Mouse (Mus musculus): Measurements from ENCODE around the gene Fancc. TPM values are rescaled to one million over a fixed set of nuclear protein-coding genes. Genes with fewer than 3 reads are reported as not detected.

Gene Fancc
- polyA plus RNA-seq, 1 experiment from 2014 or later = 21.8 TPM

DNA sequence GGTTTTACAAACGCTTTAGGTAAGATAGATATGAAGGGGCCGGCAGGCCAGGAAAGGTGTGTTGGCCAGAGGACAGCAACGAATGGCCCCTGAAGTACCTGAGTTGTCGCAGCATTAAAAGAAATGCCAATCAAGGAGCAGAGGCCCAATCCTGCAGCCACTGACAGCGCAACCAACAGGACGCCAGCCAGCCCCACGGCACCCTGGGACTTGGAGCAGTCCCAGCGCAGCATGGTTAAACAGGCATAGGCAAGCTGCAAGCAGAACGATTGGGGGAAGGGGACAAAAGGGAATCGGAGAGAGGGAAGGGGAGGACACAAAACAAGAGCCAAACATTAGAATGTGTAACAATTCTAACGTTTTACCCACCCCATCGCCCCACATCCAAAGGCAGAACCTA is 43.5 kb upstream of the Fancc start:
- Histone ChIP-seq H3K36me3 (replicated peaks; ENCODE audit: control insufficient read depth, insufficient read depth, low read depth, low read length) (peaks cover 28% of the 10 kb centered on the region), H3K9ac (replicated peaks; ENCODE audit: low read length) (no peak overlapping the region), H3K9me3 (replicated peaks; ENCODE audit: control insufficient read depth, low read length) (no peaks in the 10 kb centered on the region), H3K4me2 (ENCODE audit: low read depth, low read length) (no peak overlapping the region), H3K4me1 (ENCODE audit: control insufficient read depth, insufficient read depth, low read length) (no peaks in the 10 kb centered on the region), H3K27ac (replicated peaks; ENCODE audit: low read depth, low read length) (no peak overlapping the region), H3K27me3 (ENCODE audit: control insufficient read depth, insufficient read depth, low read length) (no peaks in the 10 kb centered on the region), H3K4me3 (ENCODE audit: low read depth, low read length) (no peak overlapping the region)
- DNase-seq (ENCODE audit: low spot score) (no peak), ATAC-seq (replicated peaks; ENCODE audit: insufficient number of reproducible peaks, low FRiP score, low TSS enrichment, low read depth) (no peak)
- 84% methylated on average over 12 of the region's 12 CpGs for WGBS

DNA sequence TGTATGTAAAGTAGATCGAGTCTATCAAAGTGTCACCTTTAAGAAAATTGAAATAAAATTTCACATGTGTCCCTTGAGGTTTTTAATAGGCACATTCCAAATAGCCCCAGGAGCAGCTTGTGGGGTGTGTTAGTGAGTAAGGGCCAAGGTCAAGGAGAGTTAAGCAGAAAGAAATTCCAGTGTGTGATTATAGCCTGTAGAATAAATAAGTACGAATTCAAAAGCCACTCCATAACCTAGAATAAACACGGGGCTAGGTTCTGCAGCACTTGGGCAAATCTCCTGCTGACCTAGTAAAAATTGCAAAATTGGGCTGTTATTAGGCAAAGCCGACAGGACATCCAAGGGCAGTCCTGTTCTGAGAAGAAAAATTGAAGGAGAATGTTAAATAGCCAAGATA is 37.9 kb upstream of the Fancc start:
- Histone ChIP-seq H3K4me1 (ENCODE audit: control insufficient read depth, insufficient read depth, low read length) (no peaks in the 10 kb centered on the region), H3K9ac (replicated peaks; ENCODE audit: low read length) (no peak overlapping the region), H3K27ac (replicated peaks; ENCODE audit: low read depth, low read length) (no peak overlapping the region), H3K36me3 (replicated peaks; ENCODE audit: control insufficient read depth, insufficient read depth, low read depth, low read length) (peaks cover 44% of the 10 kb centered on the region), H3K4me2 (ENCODE audit: low read depth, low read length) (no peak overlapping the region), H3K27me3 (ENCODE audit: control insufficient read depth, insufficient read depth, low read length) (no peaks in the 10 kb centered on the region), H3K4me3 (ENCODE audit: low read depth, low read length) (no peak overlapping the region), H3K9me3 (replicated peaks; ENCODE audit: control insufficient read depth, low read length) (no peaks in the 10 kb centered on the region)
- WGBS = 70% methylated on average over 4 of the region's 4 CpGs
- ATAC-seq (replicated peaks; ENCODE audit: insufficient number of reproducible peaks, low FRiP score, low TSS enrichment, low read depth) (no peak), DNase-seq (ENCODE audit: low spot score) (no peak)

DNA sequence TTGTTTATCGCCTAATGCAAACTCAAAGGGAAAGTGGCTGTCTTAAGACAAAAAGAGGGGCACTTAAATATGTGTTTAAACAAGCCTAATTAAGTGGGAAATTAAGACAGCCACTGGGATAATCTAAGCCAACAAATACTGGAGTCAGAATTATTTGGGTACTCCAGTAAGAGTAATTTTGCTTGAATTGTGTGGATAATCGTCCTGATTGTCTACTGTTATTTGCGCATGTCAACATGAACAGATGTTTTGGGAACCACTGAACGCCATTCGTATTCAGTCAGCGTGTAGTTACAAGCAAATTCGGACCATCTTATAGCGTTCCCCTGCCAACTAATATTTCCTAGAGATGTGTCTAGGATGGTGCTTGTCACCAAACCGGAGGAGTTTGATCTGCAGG is 33.8 kb upstream of the Fancc start:
- WGBS = 76% methylated on average over 9 of the region's 9 CpGs
- H3K27me3 ChIP-seq (ENCODE audit: control insufficient read depth, insufficient read depth, low read length) = no peaks in the 10 kb centered on the region
- DNase-seq (ENCODE audit: low spot score) (no peak), ATAC-seq (replicated peaks; ENCODE audit: insufficient number of reproducible peaks, low FRiP score, low TSS enrichment, low read depth) (no peak)
- H3K27ac ChIP-seq (replicated peaks; ENCODE audit: low read depth, low read length) = no peak overlapping the region
- H3K36me3 ChIP-seq (replicated peaks; ENCODE audit: control insufficient read depth, insufficient read depth, low read depth, low read length) = peaks cover 28% of the 10 kb centered on the region
- H3K4me3 ChIP-seq (ENCODE audit: low read depth, low read length) = no peak overlapping the region
- no peak overlapping the region for H3K9ac ChIP-seq (replicated peaks; ENCODE audit: low read length)
- no peaks in the 10 kb centered on the region for H3K9me3 ChIP-seq (replicated peaks; ENCODE audit: control insufficient read depth, low read length)
- H3K4me2 ChIP-seq (ENCODE audit: low read depth, low read length) = no peak overlapping the region
- peaks cover 14% of the 10 kb centered on the region for H3K4me1 ChIP-seq (ENCODE audit: control insufficient read depth, insufficient read depth, low read length)

DNA sequence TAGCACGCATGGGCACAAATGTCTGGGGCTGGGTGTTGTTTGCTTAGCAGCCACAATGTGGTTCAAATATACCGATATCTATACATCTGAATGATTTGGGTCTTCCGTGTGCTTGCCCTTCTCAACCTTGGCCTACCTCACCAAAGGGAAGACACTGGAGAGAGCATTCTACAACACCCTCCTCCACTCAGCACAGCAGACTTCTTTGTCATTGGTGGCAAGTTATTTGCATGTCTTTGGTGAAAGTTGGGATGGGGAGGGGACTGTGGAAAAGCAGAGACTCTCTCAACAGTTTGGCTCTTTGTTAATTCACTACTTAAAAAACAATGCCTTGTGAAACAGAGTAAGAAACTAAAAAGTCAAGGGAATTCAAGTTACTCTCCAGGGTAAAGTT is 33.3 kb upstream of the Fancc start:
- Histone ChIP-seq H3K36me3 (replicated peaks; ENCODE audit: control insufficient read depth, insufficient read depth, low read depth, low read length) (peaks cover 24% of the 10 kb centered on the region), H3K9ac (replicated peaks; ENCODE audit: low read length) (no peak overlapping the region), H3K27me3 (ENCODE audit: control insufficient read depth, insufficient read depth, low read length) (no peaks in the 10 kb centered on the region), H3K4me3 (ENCODE audit: low read depth, low read length) (no peak overlapping the region), H3K4me2 (ENCODE audit: low read depth, low read length) (no peak overlapping the region), H3K4me1 (ENCODE audit: control insufficient read depth, insufficient read depth, low read length) (peaks cover 14% of the 10 kb centered on the region), H3K9me3 (replicated peaks; ENCODE audit: control insufficient read depth, low read length) (no peaks in the 10 kb centered on the region), H3K27ac (replicated peaks; ENCODE audit: low read depth, low read length) (no peak overlapping the region)
- no peak for DNase-seq (ENCODE audit: low spot score)
- no peak for ATAC-seq (replicated peaks; ENCODE audit: insufficient number of reproducible peaks, low FRiP score, low TSS enrichment, low read depth)
- WGBS = 47% methylated on average over 3 of the region's 3 CpGs

DNA sequence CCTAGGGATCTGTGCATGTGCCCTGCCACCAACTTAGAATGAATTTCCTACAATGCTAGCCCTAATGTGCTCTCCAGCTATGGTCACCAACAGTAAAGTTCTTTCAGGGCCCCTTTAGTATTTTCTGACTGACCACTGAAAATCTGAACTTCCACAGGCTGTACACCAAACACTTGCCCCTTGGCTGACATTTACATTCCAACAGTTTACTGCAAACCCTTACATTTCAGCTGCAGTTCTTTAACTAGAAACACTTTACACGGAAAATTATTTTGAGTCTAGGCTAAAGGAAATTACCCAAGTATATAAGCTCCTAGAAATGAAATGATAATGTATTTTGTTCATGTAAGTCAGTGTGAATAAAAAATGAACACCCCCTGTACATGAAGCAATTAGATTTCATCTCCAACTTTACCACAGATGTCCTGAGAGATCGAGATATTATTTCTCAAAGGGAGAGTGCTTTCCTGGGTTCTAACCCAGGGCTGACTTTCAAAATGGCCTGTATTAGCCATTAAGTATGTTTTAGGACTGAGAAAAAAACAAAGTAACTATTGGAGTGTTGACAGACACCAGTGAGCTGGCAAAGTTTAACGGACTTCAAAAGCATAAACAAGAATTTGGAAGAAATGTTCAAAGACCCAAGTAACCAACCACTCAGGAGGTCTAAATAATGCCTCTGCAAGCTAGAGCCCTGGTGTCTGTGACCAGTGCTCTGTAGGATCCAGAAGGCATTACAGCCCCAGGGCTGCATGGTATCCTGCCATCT is 32.7 kb upstream of the Fancc start:
- ATAC-seq (replicated peaks; ENCODE audit: insufficient number of reproducible peaks, low FRiP score, low TSS enrichment, low read depth) (no peak), DNase-seq (ENCODE audit: low spot score) (no peak)
- 50% methylated on average over 3 of the region's 3 CpGs for WGBS
- H3K27me3 ChIP-seq (ENCODE audit: control insufficient read depth, insufficient read depth, low read length) = no peaks in the 10 kb centered on the region
- no peak overlapping the region for H3K4me3 ChIP-seq (ENCODE audit: low read depth, low read length)
- no peaks in the 10 kb centered on the region for H3K9me3 ChIP-seq (replicated peaks; ENCODE audit: control insufficient read depth, low read length)
- peaks cover 19% of the 10 kb centered on the region for H3K4me1 ChIP-seq (ENCODE audit: control insufficient read depth, insufficient read depth, low read length)
- H3K9ac ChIP-seq (replicated peaks; ENCODE audit: low read length) = no peak overlapping the region
- peaks cover 24% of the 10 kb centered on the region for H3K36me3 ChIP-seq (replicated peaks; ENCODE audit: control insufficient read depth, insufficient read depth, low read depth, low read length)
- no peak overlapping the region for H3K27ac ChIP-seq (replicated peaks; ENCODE audit: low read depth, low read length)
- no peak overlapping the region for H3K4me2 ChIP-seq (ENCODE audit: low read depth, low read length)

DNA sequence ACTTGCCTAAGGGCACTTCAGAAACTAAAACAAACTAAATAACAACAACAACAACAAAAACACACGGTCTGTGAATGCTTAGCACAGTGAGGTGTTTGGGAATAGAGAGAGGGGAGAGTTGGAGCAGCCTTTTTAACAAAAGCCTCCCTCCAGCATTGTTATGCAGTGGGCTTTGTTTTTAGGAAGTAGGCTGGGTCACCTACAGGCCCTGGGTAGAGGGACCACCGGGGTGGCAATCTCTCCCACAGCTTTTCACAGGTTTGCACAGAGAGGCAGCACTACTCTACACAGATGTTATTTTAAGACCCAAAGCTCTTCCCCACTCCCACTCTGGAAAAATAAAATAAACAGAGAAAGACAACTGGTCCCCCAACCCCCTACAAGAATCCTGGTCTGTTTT is 31.8 kb upstream of the Fancc start:
- H3K4me2 ChIP-seq (ENCODE audit: low read depth, low read length) = no peak overlapping the region
- no peak overlapping the region for H3K4me3 ChIP-seq (ENCODE audit: low read depth, low read length)
- DNase-seq (ENCODE audit: low spot score) (no peak), ATAC-seq (replicated peaks; ENCODE audit: insufficient number of reproducible peaks, low FRiP score, low TSS enrichment, low read depth) (no peak)
- H3K9ac ChIP-seq (replicated peaks; ENCODE audit: low read length) = no peak overlapping the region
- H3K9me3 ChIP-seq (replicated peaks; ENCODE audit: control insufficient read depth, low read length) = no peaks in the 10 kb centered on the region
- H3K4me1 ChIP-seq (ENCODE audit: control insufficient read depth, insufficient read depth, low read length) = peaks cover 21% of the 10 kb centered on the region
- peaks cover 26% of the 10 kb centered on the region for H3K36me3 ChIP-seq (replicated peaks; ENCODE audit: control insufficient read depth, insufficient read depth, low read depth, low read length)
- peak overlapping the region; percentile 44 for H3K27ac ChIP-seq (replicated peaks; ENCODE audit: low read depth, low read length)
- WGBS = 8% methylated on average over 2 of the region's 2 CpGs
- H3K27me3 ChIP-seq (ENCODE audit: control insufficient read depth, insufficient read depth, low read length) = no peaks in the 10 kb centered on the region

DNA sequence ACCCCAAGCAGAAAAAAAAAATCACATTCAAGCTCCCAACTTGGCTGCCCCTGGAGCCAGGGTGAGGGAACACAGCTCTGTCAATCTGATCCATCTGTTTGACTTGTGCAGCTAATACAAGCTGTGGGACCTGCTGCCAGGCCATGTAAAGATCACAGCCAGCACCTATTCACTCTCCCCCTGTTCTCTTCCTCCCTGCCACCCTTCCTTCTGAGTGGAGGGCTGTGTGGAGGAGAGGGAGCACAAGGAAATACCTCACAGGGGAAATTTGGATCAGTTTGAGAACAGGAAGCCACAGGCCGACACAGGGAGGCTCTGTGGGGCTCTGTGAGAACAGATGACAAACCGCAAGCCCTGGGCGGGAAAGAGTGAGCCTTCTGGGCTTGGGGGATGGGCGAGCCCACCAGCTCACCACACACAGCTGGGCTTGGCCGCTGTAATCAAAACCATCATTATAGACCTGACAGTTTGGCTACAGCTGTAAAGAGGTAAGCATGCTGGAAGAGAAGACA is 31.1 kb upstream of the Fancc start:
- DNase-seq (ENCODE audit: low spot score) (peak; percentile 89), ATAC-seq (replicated peaks; ENCODE audit: insufficient number of reproducible peaks, low FRiP score, low TSS enrichment, low read depth) (peak; percentile 81)
- H3K36me3 ChIP-seq (replicated peaks; ENCODE audit: control insufficient read depth, insufficient read depth, low read depth, low read length) = peaks cover 24% of the 10 kb centered on the region
- WGBS = 1% methylated on average over 5 of the region's 5 CpGs
- H3K4me2 ChIP-seq (ENCODE audit: low read depth, low read length) = peak overlapping the region; percentile 2; the same call in 1 of the 2 replicates
- peak overlapping the region; percentile 44; the same call in 1 of the 2 replicates for H3K27ac ChIP-seq (replicated peaks; ENCODE audit: low read depth, low read length)
- peaks cover 21% of the 10 kb centered on the region for H3K4me1 ChIP-seq (ENCODE audit: control insufficient read depth, insufficient read depth, low read length)
- H3K4me3 ChIP-seq (ENCODE audit: low read depth, low read length) = no peak overlapping the region
- no peaks in the 10 kb centered on the region for H3K9me3 ChIP-seq (replicated peaks; ENCODE audit: control insufficient read depth, low read length)
- no peak overlapping the region for H3K9ac ChIP-seq (replicated peaks; ENCODE audit: low read length)
- no peaks in the 10 kb centered on the region for H3K27me3 ChIP-seq (ENCODE audit: control insufficient read depth, insufficient read depth, low read length)

DNA sequence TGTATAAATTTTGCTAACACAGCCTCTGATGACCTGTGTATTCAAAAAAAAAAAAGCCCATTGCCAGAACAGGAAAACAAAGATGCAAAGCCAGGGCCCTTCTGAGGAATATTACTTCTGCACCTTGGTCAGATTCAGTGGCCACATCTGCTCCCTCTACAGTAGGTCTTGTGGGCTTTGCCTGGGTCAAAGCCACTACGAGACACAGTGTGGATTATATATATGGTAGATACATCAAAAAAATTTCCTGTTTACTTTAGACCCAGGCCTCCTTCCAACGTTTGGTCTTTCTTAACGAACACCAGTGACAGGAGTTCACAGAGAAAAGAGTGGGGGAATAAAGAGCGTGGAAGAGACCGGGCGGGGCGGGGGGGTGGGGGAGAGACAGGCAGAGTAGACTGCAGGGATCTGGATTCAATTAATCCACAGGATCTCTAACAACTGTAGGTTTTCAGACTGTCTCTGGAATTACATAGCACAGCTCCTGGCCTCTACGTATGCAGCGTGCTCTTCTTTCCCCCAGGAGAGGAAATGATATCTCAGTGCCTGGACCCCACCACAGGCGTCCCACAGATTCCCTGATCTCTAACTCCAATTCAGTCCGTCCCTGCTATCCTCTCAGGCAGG is 28.6 kb upstream of the Fancc start:
- ATAC-seq (replicated peaks; ENCODE audit: insufficient number of reproducible peaks, low FRiP score, low TSS enrichment, low read depth) = no peak
- H3K4me2 ChIP-seq (ENCODE audit: low read depth, low read length) = no peak overlapping the region; the same call in 1 of the 2 replicates
- DNase-seq (ENCODE audit: low spot score) = peak; percentile 69
- H3K9me3 ChIP-seq (replicated peaks; ENCODE audit: control insufficient read depth, low read length) = no peaks in the 10 kb centered on the region
- H3K9ac ChIP-seq (replicated peaks; ENCODE audit: low read length) = no peak overlapping the region
- no peak overlapping the region for H3K4me3 ChIP-seq (ENCODE audit: low read depth, low read length)
- WGBS = 26% methylated on average over 11 of the region's 11 CpGs
- 0 out of 2 replicates have a peak overlapping the region, but pooled peaks have one; percentile 3 for H3K27ac ChIP-seq (replicated peaks; ENCODE audit: low read depth, low read length)
- H3K4me1 ChIP-seq (ENCODE audit: control insufficient read depth, insufficient read depth, low read length) = peaks cover 21% of the 10 kb centered on the region
- no peaks in the 10 kb centered on the region for H3K27me3 ChIP-seq (ENCODE audit: control insufficient read depth, insufficient read depth, low read length)
- peaks cover 6% of the 10 kb centered on the region for H3K36me3 ChIP-seq (replicated peaks; ENCODE audit: control insufficient read depth, insufficient read depth, low read depth, low read length)

All from embryonic facial prominence, embryonic 11.5 days (tissue).